Mouse (Mus musculus) E14TG2a.4 (cell line): ENCODE measurements around the gene Sptan1.

Experiments
- CTCF ChIP-seq: conservative IDR thresholded peaks from 2 replicates; pipeline ENCODE4 v1.5.1; 2014; ENCODE audit warnings: low read length
- NANOG ChIP-seq: IDR thresholded peaks from 2 replicates; pipeline ENCODE4 v1.6.1; 2014; ENCODE audit warnings: borderline replicate concordance, low read length, mixed read lengths

- TF ChIP-seq CTCF = no peak
- TF ChIP-seq NANOG = no peak
Observed at GRCm38 (mm10) chr2:29971838-29972635, 6.7 kb downstream of the Sptan1 start.
